Mouse (Mus musculus) heart, embryonic 11.5 days (tissue): ENCODE measurements at regions not wholly inside any gene's neighbourhood (a gene's known extent, or its start where the extent isn't known, plus 50 kb on each side); places are given as distances from the start of the nearest gene placed in this dataset.
A peak's percentile ranks its signal among the peaks of the same experiment; 100 is the strongest.

Experiments
- ATAC-seq: fragments of 200-750 bp; cut with Nextera tagmentation; replicated peaks from 2 replicates; pipeline ENCODE4 v1.8.0; 2017; ENCODE audit warnings: moderate library complexity; ENCODE audit not compliant: insufficient number of reproducible peaks, low FRiP score, low TSS enrichment
- H3K27ac ChIP-seq: fragments of 300-500 bp; sonication (generic); 2 replicates; pipeline ENCODE4 v1.5.1; 2014; ENCODE audit warnings: mild to moderate bottlenecking, low read depth, low read length
- H3K27me3 ChIP-seq: fragments of 300-500 bp; sonication (generic); 2 replicates; pipeline ENCODE4 v1.6.1; 2014; ENCODE audit warnings: mild to moderate bottlenecking, low read length, mixed read lengths; ENCODE audit not compliant: control insufficient read depth, insufficient read depth
- H3K36me3 ChIP-seq: fragments of 300-500 bp; sonication (generic); 2 replicates; pipeline ENCODE4 v1.6.1; 2014; ENCODE audit warnings: mild to moderate bottlenecking, low read length, moderate library complexity, mixed read lengths; ENCODE audit not compliant: control insufficient read depth, insufficient read depth
- H3K4me1 ChIP-seq: fragments of 300-500 bp; sonication (generic); 2 replicates; pipeline ENCODE4 v1.6.1; 2014; ENCODE audit warnings: low read length; ENCODE audit not compliant: control insufficient read depth, insufficient read depth
- H3K4me2 ChIP-seq: fragments of 300-500 bp; sonication (generic); 2 replicates; pipeline ENCODE4 v1.6.1; 2014; ENCODE audit warnings: mild to moderate bottlenecking, moderate library complexity
- H3K4me3 ChIP-seq: fragments of 300-500 bp; sonication (generic); 2 replicates; pipeline ENCODE4 v1.5.1; 2014; ENCODE audit warnings: low read depth, low read length
- H3K9ac ChIP-seq: fragments of 300-500 bp; sonication (generic); 2 replicates; pipeline ENCODE4 v1.6.1; 2014; ENCODE audit warnings: mild to moderate bottlenecking, low read depth, low read length, moderate library complexity
- H3K9me3 ChIP-seq: fragments of 300-500 bp; sonication (generic); replicated peaks from 2 replicates; pipeline ENCODE4 v1.6.1; 2016; ENCODE audit warnings: low read length; ENCODE audit not compliant: control insufficient read depth
- WGBS: fragments of 180-500 bp; shearing (Covaris S2); extraction: QIAGEN DNeasy Blood & Tissue Kit; methylation state at CpG from one replicate; pipeline ENCODE4 v1.1.7; 2014; ENCODE audit not compliant: insufficient replicate concordance; 5-methylcytosine and 5-hydroxymethylcytosine counted together

DNA sequence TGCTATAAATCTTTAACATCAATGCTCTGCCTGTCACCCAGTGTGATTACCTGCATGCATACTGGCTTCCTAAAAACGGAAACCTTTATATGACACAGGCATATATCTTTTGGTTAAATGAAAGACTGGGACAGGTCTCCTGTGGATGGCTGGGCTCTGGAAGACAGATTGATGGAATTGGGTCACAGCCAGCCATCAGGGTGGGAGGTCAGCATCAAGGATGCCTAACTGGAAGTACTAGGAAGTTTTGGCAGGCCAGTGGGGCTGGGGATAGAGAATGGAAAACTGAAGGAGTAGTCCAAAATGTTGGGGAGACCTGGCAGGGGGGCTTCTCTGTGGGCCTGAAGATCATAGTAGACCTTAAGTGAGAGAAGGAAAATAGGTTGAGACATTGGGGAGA, 237.3 kb upstream of the Prickle1 start:
- no peaks in the 10 kb centered on the region for H3K27me3 ChIP-seq
- 63% methylated on average over 1 of the region's 1 CpGs for WGBS
- no peak overlapping the region for H3K9ac ChIP-seq
- no peak overlapping the region for H3K4me3 ChIP-seq
- no peaks in the 10 kb centered on the region for H3K9me3 ChIP-seq
- peaks cover 6% of the 10 kb centered on the region for H3K4me1 ChIP-seq
- no peak overlapping the region for H3K4me2 ChIP-seq
- H3K27ac ChIP-seq: no peak overlapping the region
- no peak for ATAC-seq
- no peaks in the 10 kb centered on the region for H3K36me3 ChIP-seq

DNA sequence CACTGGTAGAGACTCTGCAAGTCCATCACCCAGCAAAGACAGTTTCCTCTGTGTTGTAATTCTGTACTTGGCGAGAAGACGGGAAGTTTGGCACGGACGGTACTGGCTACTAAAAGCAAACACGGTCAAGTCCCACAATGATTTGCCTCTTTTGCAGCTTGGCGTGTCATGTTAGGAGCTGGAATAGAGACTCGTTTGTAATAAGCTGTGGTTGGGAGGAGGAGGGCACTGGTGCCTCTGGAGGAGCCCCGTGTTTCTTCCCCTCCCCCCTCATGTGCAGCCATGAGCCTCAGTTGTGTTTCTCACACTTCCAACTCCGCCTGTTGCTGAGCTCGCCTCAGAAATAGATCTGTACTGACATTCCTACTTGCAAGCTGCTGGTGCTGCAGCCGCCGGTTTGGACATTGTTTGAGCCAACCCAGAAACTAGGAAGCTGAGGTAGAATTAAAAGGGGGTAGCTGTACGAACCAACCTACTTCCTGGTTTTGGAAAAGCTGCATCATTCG, 236.8 kb upstream of the Prickle1 start:
- H3K27ac ChIP-seq: no peak overlapping the region
- ATAC-seq: no peak
- no peaks in the 10 kb centered on the region for H3K27me3 ChIP-seq
- no peak overlapping the region for H3K4me2 ChIP-seq
- no peak overlapping the region for H3K9ac ChIP-seq
- WGBS: 71% methylated on average over 14 of the region's 14 CpGs
- H3K4me3 ChIP-seq: no peak overlapping the region
- H3K36me3 ChIP-seq: no peaks in the 10 kb centered on the region
- H3K4me1 ChIP-seq: peaks cover 6% of the 10 kb centered on the region
- no peaks in the 10 kb centered on the region for H3K9me3 ChIP-seq

DNA sequence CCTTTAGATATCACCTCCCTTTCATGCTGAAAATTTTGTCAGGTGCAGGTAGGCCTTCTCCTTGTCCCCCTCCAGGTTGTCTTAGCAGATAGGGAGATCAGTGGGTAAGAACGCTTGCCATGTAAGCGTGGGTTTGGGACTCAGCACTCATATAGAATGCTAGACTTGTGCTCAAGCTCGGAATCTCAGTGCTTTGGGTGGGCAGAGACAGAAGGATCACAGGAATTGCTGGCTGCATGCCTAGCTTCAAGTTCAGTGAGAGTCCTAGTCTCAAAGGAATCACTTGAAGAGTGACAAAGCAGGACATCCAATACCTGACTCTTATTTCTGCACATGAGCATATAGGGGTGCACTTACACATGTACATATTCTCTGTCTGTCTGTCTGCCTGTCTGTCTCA, 235.5 kb upstream of the Prickle1 start:
- peaks cover 6% of the 10 kb centered on the region for H3K4me1 ChIP-seq
- H3K9ac ChIP-seq: no peak overlapping the region
- H3K27ac ChIP-seq: no peak overlapping the region
- H3K4me3 ChIP-seq: no peak overlapping the region
- no peaks in the 10 kb centered on the region for H3K27me3 ChIP-seq
- no peaks in the 10 kb centered on the region for H3K36me3 ChIP-seq
- H3K4me2 ChIP-seq: no peak overlapping the region
- no peaks in the 10 kb centered on the region for H3K9me3 ChIP-seq
- 75% methylated on average over 3 of the region's 3 CpGs for WGBS
- no peak for ATAC-seq

DNA sequence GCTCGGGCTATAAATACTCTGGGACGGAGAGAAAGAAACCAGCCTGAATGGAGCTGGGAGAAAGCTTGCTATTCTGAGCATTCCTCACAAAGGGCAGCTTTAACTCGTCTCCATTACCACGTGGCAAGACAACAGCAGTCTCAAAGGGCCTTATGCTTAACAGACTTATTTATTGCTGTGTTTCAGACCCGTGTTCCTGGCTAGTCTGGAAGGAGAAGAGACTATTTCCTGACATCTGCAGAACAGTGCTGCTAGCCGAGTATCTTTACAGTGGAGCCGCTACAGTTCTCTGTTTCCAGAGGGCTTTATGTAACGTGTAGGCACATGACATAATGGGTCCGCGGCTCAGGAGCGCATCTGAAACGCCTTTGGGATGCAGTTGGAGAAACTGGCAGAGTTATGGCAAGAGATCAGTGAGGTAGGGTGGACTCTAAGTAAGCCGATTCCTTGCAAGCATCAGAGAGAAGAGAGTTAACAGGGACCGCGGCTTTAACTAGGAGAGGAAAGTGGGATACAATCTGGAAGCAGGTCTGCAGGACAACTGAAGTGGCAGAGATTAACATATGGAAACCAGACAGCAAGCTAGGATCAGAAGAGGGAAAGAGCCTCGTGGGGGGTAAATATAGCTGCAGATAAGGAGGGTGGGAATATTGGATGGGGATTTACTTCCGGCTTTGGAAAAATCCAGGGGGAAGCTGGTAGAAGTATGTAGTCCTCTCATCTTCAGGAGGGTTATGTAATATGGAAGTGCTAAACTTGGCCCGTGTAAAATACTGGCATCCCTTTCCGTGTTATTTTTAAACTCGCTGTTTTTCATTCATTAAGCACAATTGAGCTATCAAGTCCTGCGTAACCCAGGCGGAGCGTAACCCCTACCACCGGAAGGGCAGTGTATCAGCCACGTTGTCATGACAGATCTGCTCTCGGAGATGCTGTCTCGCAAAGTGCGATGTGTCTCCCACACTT, 229.3 kb upstream of the Prickle1 start:
- peaks cover 14% of the 10 kb centered on the region for H3K4me1 ChIP-seq
- peak overlapping the region; percentile 62 for H3K27ac ChIP-seq
- no peaks in the 10 kb centered on the region for H3K36me3 ChIP-seq
- H3K27me3 ChIP-seq: no peaks in the 10 kb centered on the region
- no peaks in the 10 kb centered on the region for H3K9me3 ChIP-seq
- peak; percentile 39; the same call in 1 of the 2 replicates for ATAC-seq
- peak overlapping the region; percentile 56 for H3K4me2 ChIP-seq
- H3K9ac ChIP-seq: peak overlapping the region; percentile 52; the same call in 1 of the 2 replicates
- WGBS: 35% methylated on average over 28 of the region's 28 CpGs
- H3K4me3 ChIP-seq: peak overlapping the region; percentile 14

DNA sequence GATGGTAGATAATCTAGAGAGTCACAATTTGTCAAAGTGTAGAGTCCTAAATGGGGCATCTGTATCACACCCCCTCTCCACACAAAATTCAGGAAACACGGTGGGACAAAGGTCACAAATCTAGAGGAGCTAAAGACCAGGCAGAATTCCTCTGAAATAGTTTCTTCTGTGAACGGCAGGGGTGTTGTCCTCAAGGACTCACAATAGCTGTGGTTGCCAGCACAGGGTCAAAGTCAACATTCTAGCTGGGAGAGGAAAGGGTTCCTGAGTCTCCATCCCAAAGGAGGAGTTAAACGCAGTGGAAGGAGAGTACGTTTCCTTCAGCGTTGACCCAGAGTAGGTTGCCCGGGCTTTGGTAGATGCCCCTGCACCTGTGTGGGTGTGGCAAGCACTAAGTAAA, 225.5 kb upstream of the Prickle1 start:
- peaks cover 14% of the 10 kb centered on the region for H3K4me1 ChIP-seq
- 76% methylated on average over 6 of the region's 6 CpGs for WGBS

DNA sequence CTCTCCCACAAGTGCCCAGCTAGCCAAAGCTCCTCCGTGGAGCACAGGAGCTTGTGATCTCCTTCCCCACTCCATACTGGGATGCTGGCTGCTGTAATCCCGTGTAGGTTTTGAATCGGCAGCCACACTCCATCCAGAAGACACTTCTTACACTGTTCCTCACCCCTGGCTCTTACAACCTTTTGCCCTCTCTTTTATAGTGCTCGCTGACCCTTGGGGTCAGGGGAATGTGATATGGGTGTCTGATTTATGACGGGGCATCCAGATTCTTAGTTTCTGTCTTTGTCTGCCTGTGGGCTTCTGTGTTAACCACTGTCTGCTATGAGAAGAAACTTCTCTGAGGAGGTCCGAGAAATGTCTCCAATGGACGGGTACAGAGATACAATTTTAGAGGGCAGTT, 216.3 kb upstream of the Prickle1 start:
- no peak overlapping the region for H3K4me2 ChIP-seq
- no peak for ATAC-seq
- no peaks in the 10 kb centered on the region for H3K4me1 ChIP-seq

More for the DNA sequence above, 225.5 kb upstream of the Prickle1 start:
- no peak for ATAC-seq
- no peaks in the 10 kb centered on the region for H3K27me3 ChIP-seq
- no peak overlapping the region for H3K9ac ChIP-seq
- H3K9me3 ChIP-seq: no peaks in the 10 kb centered on the region
- no peak overlapping the region for H3K27ac ChIP-seq
- H3K36me3 ChIP-seq: no peaks in the 10 kb centered on the region
- no peak overlapping the region for H3K4me2 ChIP-seq
- no peak overlapping the region for H3K4me3 ChIP-seq

DNA sequence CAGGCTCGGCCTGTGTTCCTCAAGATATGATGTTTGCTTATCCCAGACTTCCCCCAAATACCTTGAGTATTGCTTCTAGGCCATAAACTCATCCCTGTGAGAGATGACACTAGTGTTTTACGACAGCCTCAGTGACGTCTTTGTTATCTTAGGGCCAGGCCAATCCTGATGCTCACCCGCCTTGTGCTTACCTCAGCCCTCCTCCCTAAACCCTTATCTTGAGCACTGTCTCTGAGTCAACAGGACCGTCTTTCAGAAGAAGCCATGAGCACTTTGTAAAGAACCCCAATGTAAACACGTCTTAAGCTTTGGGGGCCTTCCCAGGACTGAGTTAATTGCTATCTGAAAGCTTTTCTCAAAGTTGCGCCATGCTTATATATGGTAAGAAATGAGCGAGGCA, 212.3 kb upstream of the Prickle1 start:
- Histone ChIP-seq H3K4me1 (no peaks in the 10 kb centered on the region), H3K27ac (no peak overlapping the region), H3K9ac (no peak overlapping the region), H3K36me3 (no peaks in the 10 kb centered on the region), H3K9me3 (no peaks in the 10 kb centered on the region), H3K27me3 (no peaks in the 10 kb centered on the region), H3K4me2 (no peak overlapping the region), H3K4me3 (no peak overlapping the region)
- WGBS: 59% methylated on average over 8 of the region's 8 CpGs
- ATAC-seq: no peak

More for the DNA sequence above, 216.3 kb upstream of the Prickle1 start:
- Histone ChIP-seq H3K4me3 (no peak overlapping the region), H3K36me3 (no peaks in the 10 kb centered on the region), H3K27me3 (no peaks in the 10 kb centered on the region), H3K9me3 (0 out of 2 replicates have a peak, but pooled peaks cover 3% of the 10 kb centered on the region), H3K9ac (no peak overlapping the region), H3K27ac (no peak overlapping the region)
- WGBS: 72% methylated on average over 7 of the region's 7 CpGs

DNA sequence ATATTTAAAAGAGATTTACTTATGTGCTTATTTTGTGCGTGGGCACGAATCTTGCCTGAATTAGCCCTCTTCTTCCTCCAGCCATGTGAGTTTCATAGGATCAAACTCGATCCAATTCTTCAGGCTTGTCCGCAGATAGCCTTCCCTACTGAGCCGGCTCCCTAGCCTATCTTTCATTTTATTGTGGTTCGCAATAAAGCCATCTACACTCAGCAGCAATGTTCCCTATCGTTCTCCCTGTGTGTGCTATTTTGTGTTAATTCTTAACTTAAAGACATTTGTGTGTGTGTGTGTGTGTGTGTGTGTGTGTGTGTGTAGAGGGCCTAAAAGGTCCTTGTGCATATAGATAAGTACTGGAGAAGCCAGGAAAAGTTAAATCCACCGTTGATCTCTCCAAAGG, 211.8 kb upstream of the Prickle1 start:
- Histone ChIP-seq H3K4me1 (no peaks in the 10 kb centered on the region), H3K36me3 (no peaks in the 10 kb centered on the region), H3K4me3 (no peak overlapping the region), H3K27me3 (no peaks in the 10 kb centered on the region), H3K27ac (no peak overlapping the region), H3K4me2 (no peak overlapping the region), H3K9ac (no peak overlapping the region), H3K9me3 (no peaks in the 10 kb centered on the region)
- 88% methylated on average over 8 of the region's 8 CpGs for WGBS
- ATAC-seq: no peak
